Mouse (Mus musculus) hindbrain, embryonic 10.5 days (tissue): ENCODE data around the gene Snx33. TPM values are rescaled to one million over a fixed set of nuclear protein-coding genes. Genes with fewer than 3 reads are reported as not detected.
A peak's percentile ranks its signal among the peaks of the same experiment; 100 is the strongest.

Source experiments
- DNase-seq: peaks from one replicate; pipeline ENCODE4 v3.0.0-alpha.2; 2017; ENCODE audit warnings: low spot score
- H3K27ac ChIP-seq: fragments of 300-500 bp; sonication (generic); 2 replicates; pipeline ENCODE4 v1.5.1; 2016; ENCODE audit warnings: mild to moderate bottlenecking, moderate library complexity
- H3K27me3 ChIP-seq: fragments of 300-500 bp; sonication (generic); 2 replicates; pipeline ENCODE4 v1.6.1; 2016; ENCODE audit warnings: mild to moderate bottlenecking; ENCODE audit not compliant: poor library complexity, insufficient read depth, severe bottlenecking
- H3K36me3 ChIP-seq: fragments of 300-500 bp; sonication (generic); 2 replicates; pipeline ENCODE4 v1.6.1; 2016; ENCODE audit warnings: mild to moderate bottlenecking, moderate library complexity
- H3K4me1 ChIP-seq: fragments of 300-500 bp; sonication (generic); replicated peaks from 2 replicates; pipeline ENCODE4 v1.6.1; 2016; ENCODE audit warnings: mild to moderate bottlenecking
- H3K4me3 ChIP-seq: fragments of 300-500 bp; sonication (generic); 2 replicates; pipeline ENCODE4 v1.5.1; 2016; ENCODE audit warnings: mild to moderate bottlenecking, moderate library complexity
- H3K9me3 ChIP-seq: fragments of 300-500 bp; sonication (generic); 2 replicates; pipeline ENCODE4 v1.6.1; 2016; ENCODE audit warnings: mild to moderate bottlenecking, moderate library complexity
- WGBS: fragments of 180-500 bp; shearing (Covaris S2); methylation state at CpG from one replicate; pipeline ENCODE4 v1.1.7; 2016; 5-methylcytosine and 5-hydroxymethylcytosine counted together
- polyA plus RNA-seq: library from polyadenylated mRNA; unstranded; fragments of >200 nt; fragmentation: Nextera tagmentation; extraction: Ambion mirVana; gene quantifications from 2 replicates; pipeline ENCODE4 v1.2.1, GENCODE M21; 2016

The Snx33 gene
- polyA plus RNA-seq, 1 experiment from 2014 or later = 6.7 TPM

GRCm38 (mm10) chr9:56882283-56882682 is 45.9 kb downstream of the Snx33 start:
- no peak overlapping the region for H3K4me3 ChIP-seq
- 0 out of 2 replicates have a peak, but pooled peaks cover 3% of the 10 kb centered on the region for H3K27me3 ChIP-seq
- H3K9me3 ChIP-seq = no peaks in the 10 kb centered on the region
- WGBS = 76% methylated on average over 4 of the region's 4 CpGs
- H3K36me3 ChIP-seq = no peaks in the 10 kb centered on the region
- DNase-seq = no peak
- no peak overlapping the region for H3K27ac ChIP-seq
- H3K4me1 ChIP-seq = peaks cover 35% of the 10 kb centered on the region; the same call in 1 of the 2 replicates

GRCm38 (mm10) chr9:56881539-56882082 is 46.6 kb downstream of the Snx33 start:
- H3K9me3 ChIP-seq = no peaks in the 10 kb centered on the region
- WGBS = 90% methylated on average over 3 of the region's 3 CpGs

GRCm38 (mm10) chr9:56880790-56881189 is 47.4 kb downstream of the Snx33 start:
- no peaks in the 10 kb centered on the region for H3K36me3 ChIP-seq
- H3K4me3 ChIP-seq = no peak overlapping the region
- H3K27ac ChIP-seq = no peak overlapping the region
- DNase-seq = peak; percentile 21
- H3K9me3 ChIP-seq = no peaks in the 10 kb centered on the region
- H3K4me1 ChIP-seq = peaks cover 43% of the 10 kb centered on the region
- WGBS = 57% methylated on average over 9 of the region's 9 CpGs
- 0 out of 2 replicates have a peak, but pooled peaks cover 3% of the 10 kb centered on the region for H3K27me3 ChIP-seq

More at GRCm38 (mm10) chr9:56881539-56882082, 46.6 kb downstream of the Snx33 start:
- peaks cover 40% of the 10 kb centered on the region for H3K4me1 ChIP-seq
- no peaks in the 10 kb centered on the region for H3K36me3 ChIP-seq
- H3K4me3 ChIP-seq = no peak overlapping the region
- H3K27ac ChIP-seq = 0 out of 2 replicates have a peak overlapping the region, but pooled peaks have one; percentile 40
- no peak for DNase-seq
- H3K27me3 ChIP-seq = 0 out of 2 replicates have a peak, but pooled peaks cover 3% of the 10 kb centered on the region

GRCm38 (mm10) chr9:56877284-56877683 is 50.9 kb downstream of the Snx33 start:
- H3K4me3 ChIP-seq = no peak overlapping the region
- peaks cover 25% of the 10 kb centered on the region for H3K4me1 ChIP-seq
- DNase-seq = no peak
- WGBS = 76% methylated on average over 5 of the region's 5 CpGs
- H3K9me3 ChIP-seq = no peaks in the 10 kb centered on the region
- 0 out of 2 replicates have a peak, but pooled peaks cover 7% of the 10 kb centered on the region for H3K27me3 ChIP-seq
- H3K36me3 ChIP-seq = no peaks in the 10 kb centered on the region
- H3K27ac ChIP-seq = peak overlapping the region; percentile 45; the same call in 1 of the 2 replicates

GRCm38 (mm10) chr9:56876784-56877183 is 51.4 kb downstream of the Snx33 start:
- Histone ChIP-seq H3K4me3 (no peak overlapping the region), H3K27ac (peak overlapping the region; percentile 45; the same call in 1 of the 2 replicates), H3K36me3 (no peaks in the 10 kb centered on the region), H3K9me3 (no peaks in the 10 kb centered on the region), H3K4me1 (peaks cover 20% of the 10 kb centered on the region), H3K27me3 (0 out of 2 replicates have a peak, but pooled peaks cover 7% of the 10 kb centered on the region)
- no peak for DNase-seq
- 57% methylated on average over 9 of the region's 9 CpGs for WGBS

- Histone ChIP-seq H3K9me3 (no peaks in the 10 kb centered on the region), H3K27ac (no peak overlapping the region), H3K36me3 (no peaks in the 10 kb centered on the region), H3K27me3 (peaks cover 7% of the 10 kb centered on the region; the same call in 1 of the 2 replicates), H3K4me1 (peaks cover 33% of the 10 kb centered on the region), H3K4me3 (no peak overlapping the region)
- WGBS = 68% methylated on average over 1 of the region's 1 CpGs
- DNase-seq = no peak
Measured at GRCm38 (mm10) chr9:56873097-56873496, 55.1 kb downstream of the Snx33 start.

- peaks cover 10% of the 10 kb centered on the region; the same call in 1 of the 2 replicates for H3K27me3 ChIP-seq
- no peaks in the 10 kb centered on the region for H3K9me3 ChIP-seq
- whole genome bisulfite sequencing = 82% methylated on average over 5 of the region's 5 CpGs
- H3K36me3 ChIP-seq = no peaks in the 10 kb centered on the region
- DNase-seq = no peak
- no peak overlapping the region for H3K27ac ChIP-seq
- peaks cover 36% of the 10 kb centered on the region for H3K4me1 ChIP-seq
- H3K4me3 ChIP-seq = no peak overlapping the region
Measured at GRCm38 (mm10) chr9:56872105-56872903, 55.9 kb downstream of the Snx33 start.

- H3K4me1 ChIP-seq = peaks cover 28% of the 10 kb centered on the region
- WGBS = 58% methylated on average over 5 of the region's 5 CpGs
- peaks cover 21% of the 10 kb centered on the region for H3K27me3 ChIP-seq
Measured at GRCm38 (mm10) chr9:56871191-56871590, 57.0 kb downstream of the Snx33 start.

GRCm38 (mm10) chr9:56870778-56871177 is 57.4 kb downstream of the Snx33 start:
- H3K9me3 ChIP-seq = no peaks in the 10 kb centered on the region
- no peak overlapping the region for H3K4me3 ChIP-seq
- peaks cover 28% of the 10 kb centered on the region for H3K4me1 ChIP-seq
- no peaks in the 10 kb centered on the region for H3K36me3 ChIP-seq
- H3K27me3 ChIP-seq = peaks cover 26% of the 10 kb centered on the region
- H3K27ac ChIP-seq = no peak overlapping the region
- no peak for DNase-seq
- 76% methylated on average over 10 of the region's 10 CpGs for WGBS

More at GRCm38 (mm10) chr9:56871191-56871590, 57.0 kb downstream of the Snx33 start:
- no peak overlapping the region for H3K27ac ChIP-seq
- H3K9me3 ChIP-seq = no peaks in the 10 kb centered on the region
- H3K4me3 ChIP-seq = no peak overlapping the region
- DNase-seq = no peak
- H3K36me3 ChIP-seq = no peaks in the 10 kb centered on the region

GRCm38 (mm10) chr9:56869552-56869951 is 58.6 kb downstream of the Snx33 start:
- Histone ChIP-seq H3K27ac (no peak overlapping the region), H3K4me3 (no peak overlapping the region), H3K4me1 (peaks cover 36% of the 10 kb centered on the region), H3K27me3 (peaks cover 38% of the 10 kb centered on the region), H3K36me3 (no peaks in the 10 kb centered on the region), H3K9me3 (no peaks in the 10 kb centered on the region)
- DNase-seq = no peak
- WGBS = 83% methylated on average over 13 of the region's 13 CpGs

- peaks cover 50% of the 10 kb centered on the region for H3K27me3 ChIP-seq
- H3K27ac ChIP-seq = 0 out of 2 replicates have a peak overlapping the region, but pooled peaks have one; percentile 18
Measured at GRCm38 (mm10) chr9:56868292-56868691, 59.9 kb downstream of the Snx33 start.

More at GRCm38 (mm10) chr9:56868292-56868691, 59.9 kb downstream of the Snx33 start:
- Histone ChIP-seq H3K9me3 (no peaks in the 10 kb centered on the region), H3K36me3 (no peaks in the 10 kb centered on the region), H3K4me1 (peaks cover 44% of the 10 kb centered on the region), H3K4me3 (no peak overlapping the region)
- no peak for DNase-seq
- 55% methylated on average over 6 of the region's 6 CpGs for WGBS
